Mouse (Mus musculus) kidney, postnatal 36 days (tissue): Measurements from ENCODE around the gene Eci3.
A peak's percentile ranks its signal among the peaks of the same experiment; 100 is the strongest.
"Not testable (repeated sequence)": the region's sequence is repeated elsewhere in the genome, so short reads cannot be mapped to it uniquely, and the experiment has no call there.

Experiments used
- DNase-seq, 2 experiments: peaks; one replicate each; pipeline ENCODE4 v3.0.0; 2021 to 2022; ENCODE audit warnings: mixed read lengths in 2 of 2

The Eci3 gene

DNA sequence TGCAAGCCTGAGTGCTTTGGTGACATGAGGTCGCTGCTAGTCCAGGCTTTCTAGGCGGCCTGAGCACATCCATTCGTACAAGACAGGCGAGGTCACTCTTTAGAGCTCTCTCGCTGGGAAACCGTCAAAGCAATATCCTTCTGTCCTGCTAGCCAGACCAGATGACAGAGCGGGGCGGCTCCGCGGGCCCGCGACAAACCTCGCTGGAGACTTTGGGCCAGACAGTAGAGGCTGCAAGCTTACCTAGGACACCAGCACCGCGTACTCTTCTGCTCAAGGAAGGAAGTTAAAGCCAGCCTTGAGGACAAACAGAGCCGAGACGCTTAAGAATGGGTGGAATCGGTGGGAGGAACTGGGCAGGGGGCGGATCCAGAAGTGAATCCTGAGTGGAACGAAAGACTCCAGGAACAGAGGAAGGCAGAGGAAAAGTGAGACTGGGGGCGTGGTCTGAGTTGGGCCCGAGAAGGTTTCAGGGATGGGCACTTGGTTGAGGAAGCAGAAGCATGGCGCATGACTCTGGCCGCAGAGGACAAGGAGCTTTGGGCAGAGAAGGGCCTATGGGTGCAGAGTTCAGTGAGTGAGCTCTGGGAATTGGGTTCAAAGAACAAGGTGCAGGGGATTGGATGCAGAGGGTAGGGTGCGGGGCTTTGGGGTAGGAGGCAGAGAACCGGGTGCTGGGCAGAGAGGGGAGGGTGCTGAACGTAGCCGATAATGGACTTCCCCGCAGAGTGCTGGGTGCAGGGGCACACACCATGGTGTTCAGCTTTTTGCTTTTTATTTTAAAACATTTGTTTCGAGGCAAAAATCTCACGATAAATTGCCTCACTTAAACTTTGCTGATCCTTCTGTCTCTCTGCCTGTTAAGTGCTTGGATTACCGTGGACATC lies at the start of gene Eci3:
Gene Eci3, minus strand, starts transcription at position 300 of the 887 bp plus-strand sequence.
- peak; percentile 91 to 93 for DNase-seq

DNA sequence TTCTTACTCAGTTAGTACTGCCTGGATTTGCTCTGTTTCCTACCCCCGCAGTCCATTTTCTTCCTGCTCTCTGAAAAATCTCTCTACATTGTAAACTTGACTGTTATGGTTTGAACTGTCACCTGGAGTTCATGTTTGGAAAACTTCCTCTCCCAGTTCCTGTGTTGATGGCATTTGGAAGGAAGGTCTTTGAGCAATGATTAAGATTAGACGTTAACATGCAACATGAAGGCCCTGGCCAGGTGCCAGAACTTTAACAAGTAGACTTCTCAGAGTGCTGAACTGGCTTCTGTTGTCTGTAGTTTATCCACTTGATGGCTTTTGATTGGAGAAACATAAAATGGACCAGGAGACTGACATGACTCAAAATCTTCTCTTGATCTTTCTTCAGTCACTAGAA lies 32.3 kb upstream of the Eci3 start:
- peak; percentile 61 to 79 for DNase-seq

GRCm38 (mm10) chr13:34993983-34994811 lies 30.6 kb upstream of the Eci3 start:
- DNase-seq: peak; percentile 99

DNA sequence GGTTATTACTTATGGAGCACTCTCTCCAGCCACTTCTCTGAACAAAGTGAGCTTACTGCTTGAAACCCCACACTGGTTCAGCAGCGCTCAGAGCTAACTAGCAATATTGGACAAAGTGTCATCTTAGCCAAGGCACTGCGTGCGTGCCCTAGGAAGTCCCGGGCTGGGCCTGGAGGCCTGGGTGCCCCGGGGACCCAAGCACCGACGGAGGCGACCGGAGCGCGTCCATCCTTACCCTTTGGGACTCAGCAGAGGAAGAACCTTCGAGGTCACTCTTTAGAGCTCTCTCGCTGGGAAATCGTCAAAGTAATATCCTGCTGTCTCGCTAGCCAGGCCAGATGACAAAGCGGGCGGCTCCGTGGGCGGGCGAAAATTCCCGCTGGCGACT lies 30.0 kb upstream of the Eci3 start:
- no peak for DNase-seq

DNA sequence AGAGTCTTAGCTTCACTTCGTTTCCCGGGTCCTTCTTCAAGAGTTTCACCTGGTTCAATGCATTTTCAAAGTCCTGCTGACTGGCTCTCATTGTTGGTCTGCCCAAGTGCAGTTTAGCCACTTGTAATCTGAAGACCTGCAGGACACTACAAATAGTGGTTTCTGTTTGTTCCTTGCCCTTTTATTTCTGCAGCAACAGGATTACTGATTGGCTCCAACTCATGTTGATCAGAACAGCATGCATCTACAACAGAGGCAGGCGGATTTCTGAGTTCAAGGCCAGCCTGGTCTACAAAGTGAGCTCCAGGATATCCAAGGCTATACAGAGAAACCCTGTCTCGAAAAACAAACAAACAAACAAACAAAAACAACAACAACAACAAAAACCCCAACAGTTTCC lies 29.5 kb upstream of the Eci3 start:
- peak; percentile 10 to 19 for DNase-seq

GRCm38 (mm10) chr13:34991581-34992273 lies 28.1 kb upstream of the Eci3 start:
- DNase-seq: no peak

GRCm38 (mm10) chr13:34983479-34983878 lies 19.9 kb upstream of the Eci3 start:
- DNase-seq: not testable (repeated sequence)

GRCm38 (mm10) chr13:34978635-34979034 lies 15.0 kb upstream of the Eci3 start:
- not testable (repeated sequence) for DNase-seq

GRCm38 (mm10) chr13:34977410-34977809 lies 13.8 kb upstream of the Eci3 start:
- no peak for DNase-seq

- DNase-seq: no peak
Observed at GRCm38 (mm10) chr13:34976116-34976515, 12.5 kb upstream of the Eci3 start.

- DNase-seq: no peak
Observed at GRCm38 (mm10) chr13:34973770-34974169, 10.2 kb upstream of the Eci3 start.

DNA sequence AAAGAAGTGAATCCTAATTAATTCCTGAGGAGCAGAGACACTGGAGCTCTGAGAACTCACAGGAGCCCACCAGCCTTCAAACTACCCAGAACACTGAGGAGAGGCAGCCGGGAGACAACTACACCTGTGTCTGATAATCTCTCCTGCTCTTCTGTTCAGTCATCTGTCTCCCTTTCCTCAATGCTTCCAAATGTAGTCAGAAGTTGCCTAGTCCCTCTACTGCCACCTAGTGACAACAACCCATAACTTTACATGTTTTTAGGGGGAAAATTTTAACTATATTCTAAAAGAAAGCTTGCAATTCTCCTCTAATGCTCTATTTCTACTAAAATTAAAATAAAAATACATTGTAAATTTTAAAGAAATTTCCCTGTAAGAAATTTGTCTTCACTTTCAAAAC lies 9.5 kb upstream of the Eci3 start:
- DNase-seq: no peak

DNA sequence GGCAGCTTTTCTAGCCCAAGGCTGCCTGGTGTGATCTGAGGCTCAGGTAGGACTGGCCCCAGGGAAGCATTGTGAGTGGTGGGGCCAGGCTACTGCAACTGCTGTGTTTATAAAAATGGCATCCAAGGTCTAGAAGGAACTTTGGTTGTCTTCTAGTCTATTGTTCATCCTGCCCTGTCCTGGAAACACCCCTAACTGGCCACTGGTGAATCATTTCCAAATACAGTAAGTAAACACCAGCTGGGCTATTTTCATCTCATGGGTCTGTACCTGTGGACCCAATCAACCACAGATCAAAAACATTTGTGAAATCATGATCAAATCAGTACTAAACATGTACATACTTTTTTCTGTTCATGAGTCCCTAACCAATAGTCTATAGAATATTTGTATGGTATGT lies 8.8 kb upstream of the Eci3 start:
- DNase-seq: not testable (repeated sequence)

GRCm38 (mm10) chr13:34965647-34966046 lies 2.0 kb upstream of the Eci3 start:
- peak in 1 of 2 experiments; percentile 36 for DNase-seq

- DNase-seq: peak; percentile 39 to 69
Observed at GRCm38 (mm10) chr13:34964866-34965265, 1.3 kb upstream of the Eci3 start.

GRCm38 (mm10) chr13:34964419-34964818 lies 809 bp upstream of the Eci3 start:
- peak in 1 of 2 experiments; percentile 44 for DNase-seq

DNA sequence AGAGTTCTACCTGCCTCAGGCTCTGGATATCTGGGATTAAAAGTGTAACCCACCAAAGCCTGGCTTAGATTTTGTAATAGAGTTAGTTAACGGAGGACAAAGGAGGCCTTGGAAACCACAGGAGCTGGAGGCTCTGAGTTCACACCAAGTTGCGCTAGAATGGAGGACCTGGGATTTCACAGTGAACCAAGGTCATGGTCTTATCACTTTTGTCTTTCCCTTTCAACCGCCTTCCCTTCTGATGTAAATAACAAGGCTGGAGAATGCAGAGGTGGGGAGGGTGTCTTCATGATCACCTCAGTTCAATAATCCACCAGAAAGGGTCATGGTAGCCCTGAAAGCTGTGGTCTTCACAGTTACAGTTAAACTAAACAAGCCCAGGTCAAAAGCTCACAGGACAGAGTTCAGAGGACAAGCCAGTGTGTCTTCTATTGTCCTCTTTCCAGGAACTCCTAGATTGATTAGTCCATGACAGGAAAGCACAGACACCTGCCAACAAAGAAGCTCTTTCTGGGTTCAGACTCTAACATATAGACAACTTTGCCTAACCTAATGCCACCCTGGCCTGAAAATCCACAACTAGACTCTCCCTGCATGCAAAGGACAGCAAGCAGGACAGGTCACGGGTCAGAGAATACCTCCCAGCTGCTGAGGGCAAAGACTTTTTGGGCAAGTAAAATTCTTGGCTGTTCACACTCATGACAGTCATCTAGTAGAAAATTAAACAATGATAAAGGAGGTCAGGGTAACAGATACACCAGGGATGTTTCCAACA lies 2.4 kb downstream of the Eci3 start:
- DNase-seq: peak; percentile 52 to 73

GRCm38 (mm10) chr13:34958158-34958557 lies 5.5 kb downstream of the Eci3 start:
- DNase-seq: peak in 1 of 2 experiments; percentile 40

DNA sequence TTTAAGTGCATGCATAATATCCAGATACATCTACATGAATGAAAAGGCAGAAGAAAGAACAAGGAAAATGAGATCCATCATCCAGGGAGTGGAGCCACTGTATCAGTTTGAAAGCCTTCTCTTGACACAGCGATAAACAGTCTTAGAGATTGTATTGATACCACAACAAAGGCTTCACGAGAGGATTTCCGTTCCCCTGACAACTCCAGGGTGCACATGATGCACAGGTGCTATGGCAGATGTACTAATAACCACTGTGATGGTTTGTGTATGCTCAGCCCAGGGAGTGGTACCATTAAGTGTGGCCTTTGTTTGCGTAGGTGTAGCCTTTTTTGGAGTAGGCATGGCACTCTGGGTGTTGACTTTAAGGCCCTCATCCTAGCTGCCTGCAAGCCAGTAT lies 6.7 kb downstream of the Eci3 start:
- no peak for DNase-seq

- DNase-seq: not testable (repeated sequence)
Observed at GRCm38 (mm10) chr13:34951437-34951836, 12.2 kb downstream of the Eci3 start.

GRCm38 (mm10) chr13:34942370-34942769 lies 21.2 kb downstream of the Eci3 start:
- no peak for DNase-seq
